Mouse (Mus musculus): ENCODE results near the gene Kcnf1. TPM values are rescaled to one million over a fixed set of nuclear protein-coding genes. Genes with fewer than 3 reads are reported as not detected.

The Kcnf1 gene
- polyA plus RNA-seq, 1 experiment from 2014 or later = 0.50 TPM

Other genes starting within 250 kb of the Kcnf1 start
- 3.5 and 4.8 TPM in 2 replicates for gene Pqlc3, start 176.5 kb downstream of the Kcnf1 start, polyA plus RNA-seq (2016; fragmentation: Nextera tagmentation; extraction: Ambion mirVana)
- 0.31 and 0.40 TPM in 2 replicates for gene 2410004P03Rik, start 165.2 kb downstream of the Kcnf1 start, polyA plus RNA-seq (2016; fragmentation: Nextera tagmentation; extraction: Ambion mirVana)
- gene Pdia6, start 89.7 kb upstream of the Kcnf1 start, polyA plus RNA-seq (2016; fragmentation: Nextera tagmentation; extraction: Ambion mirVana) = 465 and 478 TPM in 2 replicates
- 0.22 TPM in 2 replicates for gene Atp6v1c2, start 152.5 kb upstream of the Kcnf1 start, polyA plus RNA-seq (2016; fragmentation: Nextera tagmentation; extraction: Ambion mirVana)
- 16.6 and 18.3 TPM in 2 replicates for gene Nol10, start 171.6 kb upstream of the Kcnf1 start, polyA plus RNA-seq (2016; fragmentation: Nextera tagmentation; extraction: Ambion mirVana)